Mouse (Mus musculus) heart, postnatal 0 days (tissue): Measurements from ENCODE around the gene Gm28038. TPM values are rescaled to one million over a fixed set of nuclear protein-coding genes. Genes with fewer than 3 reads are reported as not detected.

Experiments used
- ATAC-seq: fragments of 200-750 bp; cut with Nextera tagmentation; 2 replicates; pipeline ENCODE4 v1.8.0; 2017; ENCODE audit warnings: low read depth, moderate number of reproducible peaks, moderate library complexity; ENCODE audit not compliant: insufficient read depth
- DNase-seq: peaks from one replicate; pipeline ENCODE4 v3.0.0-alpha.2; 2016; ENCODE audit warnings: low spot score
- H3K27ac ChIP-seq: fragments of 300-500 bp; sonication (generic); 2 replicates; pipeline ENCODE4 v1.5.1; 2014; ENCODE audit warnings: low read depth, mild to moderate bottlenecking
- H3K27me3 ChIP-seq: fragments of 300-500 bp; sonication (generic); 2 replicates; pipeline ENCODE4 v1.6.1; 2014; ENCODE audit warnings: low read length, mixed read lengths; ENCODE audit not compliant: control insufficient read depth, insufficient read depth
- H3K36me3 ChIP-seq: fragments of 300-500 bp; sonication (generic); replicated peaks from 2 replicates; pipeline ENCODE4 v1.6.1; 2014; ENCODE audit warnings: low read length, mixed read lengths; ENCODE audit not compliant: control insufficient read depth, insufficient read depth
- H3K4me1 ChIP-seq: fragments of 300-500 bp; sonication (generic); 2 replicates; pipeline ENCODE4 v1.6.1; 2014; ENCODE audit warnings: antibody characterized with exemption; ENCODE audit not compliant: control insufficient read depth, insufficient read depth
- H3K4me2 ChIP-seq: fragments of 300-500 bp; sonication (generic); 2 replicates; pipeline ENCODE4 v1.6.1; 2014; ENCODE audit warnings: low read depth, mild to moderate bottlenecking, low read length, moderate library complexity
- H3K4me3 ChIP-seq: fragments of 300-500 bp; sonication (generic); 2 replicates; pipeline ENCODE4 v1.5.1; 2014; ENCODE audit warnings: low read depth, low read length
- H3K9ac ChIP-seq: fragments of 300-500 bp; sonication (generic); replicated peaks from 2 replicates; pipeline ENCODE4 v1.6.1; 2014; ENCODE audit warnings: low read depth, low read length, mixed read lengths
- H3K9me3 ChIP-seq: fragments of 300-500 bp; sonication (generic); replicated peaks from 2 replicates; pipeline ENCODE4 v1.6.1; 2016; ENCODE audit warnings: low read length; ENCODE audit not compliant: control insufficient read depth
- CTCF ChIP-seq: IDR thresholded peaks from 2 replicates; pipeline ENCODE4 v1.5.1; 2016; ENCODE audit warnings: antibody characterized with exemption, control low read depth, low read depth
- EP300 ChIP-seq: IDR thresholded peaks from 2 replicates; pipeline ENCODE4 v1.6.1; 2016; ENCODE audit warnings: antibody characterized with exemption, low read depth
- WGBS: fragments of 180-500 bp; shearing (Covaris S2); extraction: QIAGEN DNeasy Blood & Tissue Kit; methylation state at CpG from one replicate; pipeline ENCODE4 v1.1.7; 2014; 5-methylcytosine and 5-hydroxymethylcytosine counted together
- polyA plus RNA-seq: library from polyadenylated mRNA; unstranded; fragments of >200 nt; fragmentation: Nextera tagmentation; extraction: Ambion mirVana; gene quantifications from 2 replicates; pipeline ENCODE4 v1.2.1, GENCODE M21; 2015
- total RNA-seq: library from RNA; depleted of rRNA; stranded (reverse); fragments of >200 nt; gene quantifications from 2 replicates; pipeline ENCODE4 v1.2.3, GENCODE M21; 2014; ENCODE audit warnings: low replicate concordance

The Gm28038 gene
- total and polyA plus RNA-seq, 2 experiments from 2014 or later: not detected

GRCm38 (mm10) chr2:30258600-30258999, 22.2 kb upstream of the Gm28038 start:
- TF ChIP-seq EP300 (peak; percentile 78; the same call in 1 of the 2 replicates), CTCF (no peak)
- H3K36me3 ChIP-seq: peaks cover 69% of the 10 kb centered on the region
- H3K27ac ChIP-seq: peak overlapping the region; percentile 88
- H3K4me2 ChIP-seq: no peak overlapping the region
- H3K9ac ChIP-seq: peak overlapping the region; percentile 18; the same call in 1 of the 2 replicates
- WGBS: 23% methylated on average over 4 of the region's 4 CpGs
- H3K4me1 ChIP-seq: peaks cover 34% of the 10 kb centered on the region
- H3K9me3 ChIP-seq: no peaks in the 10 kb centered on the region
- DNase-seq (peak; percentile 73), ATAC-seq (peak; percentile 83)
- H3K27me3 ChIP-seq: no peaks in the 10 kb centered on the region
- H3K4me3 ChIP-seq: no peak overlapping the region

DNA sequence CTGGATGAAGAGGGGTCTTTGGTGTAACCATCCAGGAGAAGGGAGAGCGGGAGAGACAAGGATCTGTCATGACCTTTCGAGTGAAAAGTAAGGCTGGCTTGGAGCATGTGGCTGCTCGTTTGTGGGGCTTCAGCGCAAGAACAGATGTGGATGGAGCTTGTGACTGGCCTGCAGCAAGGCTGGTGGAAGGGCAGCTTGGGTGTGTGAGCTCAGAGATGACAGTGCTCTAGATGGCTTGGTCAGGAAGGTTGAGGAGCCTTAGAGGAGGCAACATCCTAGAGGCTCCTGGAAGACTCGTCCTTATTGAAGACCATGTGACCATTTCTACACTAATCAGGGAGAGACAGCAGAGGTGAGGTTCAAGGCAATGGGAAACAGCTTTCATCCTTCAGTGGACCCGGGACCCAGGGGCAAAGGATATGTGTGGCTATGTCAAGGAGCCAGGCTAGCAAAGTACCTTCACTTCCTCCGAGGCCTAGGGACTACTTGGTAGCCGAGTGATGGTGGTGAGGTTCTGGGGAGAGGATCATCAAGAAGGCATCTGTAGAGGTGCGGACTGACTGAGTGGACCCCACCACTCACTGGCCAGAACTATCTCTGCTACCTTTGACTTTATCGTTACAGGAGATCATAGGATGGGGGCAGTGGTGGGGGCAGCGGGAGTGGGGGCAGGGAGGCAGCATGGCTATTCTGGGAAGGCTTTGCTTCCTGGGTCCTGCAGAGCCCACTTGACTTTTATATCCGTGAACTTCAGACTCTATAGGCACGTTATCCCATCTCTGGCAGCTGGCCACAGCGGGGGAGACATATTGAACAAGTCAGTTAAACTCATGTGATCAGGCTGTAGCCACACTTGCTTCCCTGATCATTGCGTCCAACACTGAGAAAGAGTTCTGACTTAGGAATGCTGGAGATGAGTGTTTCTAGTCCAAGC, 21.4 kb upstream of the Gm28038 start:
- DNase-seq: no peak
- Histone ChIP-seq H3K4me2 (no peak overlapping the region), H3K27ac (peak overlapping the region; percentile 88)

DNA sequence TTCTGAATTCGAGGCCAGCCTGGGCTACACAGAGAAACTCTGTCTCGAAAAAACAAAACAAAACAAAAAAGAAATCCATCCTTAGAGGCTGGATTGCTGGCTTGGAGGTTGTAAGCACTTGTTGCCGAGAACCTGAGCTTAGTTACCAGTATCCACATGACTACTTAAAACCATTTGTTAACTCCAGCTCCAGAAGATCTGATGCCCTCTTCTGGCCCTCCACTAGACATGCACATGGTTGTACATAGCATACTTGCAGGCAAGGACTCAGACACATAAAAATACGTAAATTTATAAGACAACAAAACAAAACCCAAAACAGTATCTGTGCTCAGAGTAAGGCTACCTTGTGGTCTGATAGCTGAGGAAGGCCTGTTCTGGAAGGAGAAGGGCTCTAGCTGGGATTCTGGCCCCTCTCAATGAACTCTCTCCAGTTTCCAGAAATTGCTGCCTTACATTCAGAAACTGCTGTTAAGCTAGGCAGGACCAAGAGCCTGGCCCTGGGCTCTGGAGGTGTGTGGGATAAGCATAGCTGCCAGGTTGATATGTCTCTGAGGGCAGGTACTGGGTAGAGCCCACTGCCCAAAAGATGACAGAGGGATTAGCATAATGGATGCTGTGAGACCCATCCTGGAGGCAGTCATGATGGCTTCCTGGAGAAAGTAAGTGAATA, 19.6 kb upstream of the Gm28038 start:
- DNase-seq (no peak), ATAC-seq (no peak)
- Histone ChIP-seq H3K36me3 (peaks cover 59% of the 10 kb centered on the region), H3K4me2 (no peak overlapping the region), H3K4me1 (peaks cover 58% of the 10 kb centered on the region), H3K9me3 (no peaks in the 10 kb centered on the region), H3K27ac (peak overlapping the region; percentile 13; the same call in 1 of the 2 replicates), H3K4me3 (no peak overlapping the region), H3K27me3 (no peaks in the 10 kb centered on the region), H3K9ac (no peak overlapping the region)
- 93% methylated on average over 4 of the region's 4 CpGs for WGBS
- TF ChIP-seq EP300 (no peak), CTCF (0 out of 2 replicates have a peak, but pooled peaks have one; percentile 14)

More for the DNA sequence above, 21.4 kb upstream of the Gm28038 start:
- 58% methylated on average over 15 of the region's 15 CpGs for WGBS
- ATAC-seq: no peak
- peaks cover 75% of the 10 kb centered on the region for H3K36me3 ChIP-seq
- H3K4me1 ChIP-seq: peaks cover 40% of the 10 kb centered on the region
- no peaks in the 10 kb centered on the region for H3K9me3 ChIP-seq
- H3K27me3 ChIP-seq: no peaks in the 10 kb centered on the region
- H3K9ac ChIP-seq: no peak overlapping the region
- TF ChIP-seq CTCF (no peak), EP300 (no peak)
- H3K4me3 ChIP-seq: no peak overlapping the region

DNA sequence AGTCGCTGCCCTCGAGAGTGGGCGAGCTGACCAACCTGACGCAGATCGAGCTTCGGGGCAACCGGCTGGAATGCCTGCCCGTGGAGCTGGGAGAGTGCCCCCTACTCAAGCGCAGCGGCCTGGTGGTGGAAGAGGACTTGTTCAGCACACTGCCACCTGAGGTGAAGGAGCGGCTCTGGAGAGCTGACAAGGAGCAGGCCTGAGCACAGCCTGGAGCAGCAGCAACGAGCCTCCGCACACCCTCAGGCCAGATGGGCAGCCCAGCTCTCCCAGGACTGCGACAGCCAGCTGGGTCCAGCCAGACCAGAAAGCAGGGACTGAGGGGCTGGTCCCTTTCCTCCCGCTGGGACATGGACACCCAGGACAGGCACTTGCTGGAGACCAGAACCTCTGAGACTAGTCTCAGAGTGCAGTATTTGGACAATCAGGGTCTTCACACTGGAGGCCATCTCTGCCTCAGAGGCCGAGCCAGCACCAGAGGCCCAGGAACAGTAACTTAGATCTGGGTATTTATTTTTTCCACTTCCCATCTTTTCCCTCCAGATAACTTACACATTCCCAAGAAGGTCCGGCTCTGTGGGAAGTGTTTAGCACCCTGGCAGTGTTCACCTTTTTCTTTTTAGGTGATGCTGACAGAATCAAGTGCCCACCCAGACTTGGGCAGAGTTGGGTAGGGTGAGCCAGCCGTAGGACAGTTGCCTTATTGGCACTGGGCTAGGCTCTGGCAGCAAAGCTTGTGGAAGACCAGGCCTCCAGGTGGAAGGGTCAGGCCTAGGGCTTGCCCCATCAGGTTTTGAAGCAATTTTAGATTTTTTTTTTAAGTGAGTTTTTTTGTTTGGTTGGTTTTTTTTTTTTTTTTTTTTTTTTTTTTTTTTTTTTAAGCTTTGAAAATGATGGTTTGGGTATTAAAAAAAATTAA, 18.7 kb upstream of the Gm28038 start:
- Histone ChIP-seq H3K4me2 (no peak overlapping the region), H3K4me1 (peaks cover 67% of the 10 kb centered on the region), H3K4me3 (no peak overlapping the region), H3K36me3 (peaks cover 50% of the 10 kb centered on the region), H3K9me3 (no peaks in the 10 kb centered on the region), H3K9ac (no peak overlapping the region), H3K27me3 (no peaks in the 10 kb centered on the region), H3K27ac (peak overlapping the region; percentile 23; the same call in 1 of the 2 replicates)
- no peak for DNase-seq
- WGBS: 83% methylated on average over 18 of the region's 18 CpGs
- ATAC-seq: no peak
- TF ChIP-seq CTCF: no peak
- no peak for TF ChIP-seq EP300

DNA sequence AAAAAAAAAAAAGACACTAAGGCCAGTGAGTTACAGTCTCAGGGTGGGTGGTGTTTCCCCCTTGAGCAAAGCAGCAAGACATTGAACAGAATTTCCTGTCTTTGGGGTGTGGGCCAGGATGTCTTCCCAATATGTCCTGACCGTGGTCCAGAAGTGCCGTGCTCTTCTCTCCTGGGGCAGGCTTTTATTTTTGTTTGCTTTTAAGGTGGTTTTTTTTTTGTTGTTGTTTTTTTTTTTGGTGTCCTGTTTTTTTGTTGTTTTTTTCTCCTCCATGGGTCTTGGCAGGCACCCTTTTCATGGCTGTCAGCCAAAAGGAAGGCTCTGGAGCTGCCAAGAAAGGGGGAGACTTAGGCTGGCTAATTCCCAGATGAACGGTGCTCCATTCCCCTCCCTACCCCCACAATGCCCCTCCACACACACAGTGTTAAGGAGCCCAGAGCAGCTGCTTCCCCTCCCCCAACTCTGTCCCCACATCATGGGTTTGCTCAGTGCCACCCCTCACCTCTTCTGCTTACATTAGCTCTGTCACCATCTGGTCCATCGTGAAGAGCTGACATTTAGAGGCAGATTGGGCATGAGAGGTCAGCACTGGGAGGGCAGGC, 17.9 kb upstream of the Gm28038 start:
- Histone ChIP-seq H3K9ac (no peak overlapping the region), H3K36me3 (peaks cover 42% of the 10 kb centered on the region), H3K27me3 (no peaks in the 10 kb centered on the region), H3K4me2 (no peak overlapping the region), H3K4me1 (peaks cover 65% of the 10 kb centered on the region), H3K9me3 (no peaks in the 10 kb centered on the region), H3K4me3 (no peak overlapping the region), H3K27ac (peak overlapping the region; percentile 49)
- TF ChIP-seq CTCF (no peak), EP300 (no peak)
- ATAC-seq (no peak), DNase-seq (no peak)
- 26% methylated on average over 4 of the region's 4 CpGs for WGBS
